Mouse (Mus musculus): Measurements from ENCODE around the gene Klhl29.

GRCm38 (mm10) chr12:5331810-5332484 lies 43.5 kb downstream of the Klhl29 start:
- TF ChIP-seq POLR2A (IDR thresholded peaks at IDR 0.05; ENCODE audit: insufficient read length, low read depth) (no peak), MYOG (IDR thresholded peaks at IDR 0.05; ENCODE audit: control insufficient read depth in 1 of 3, insufficient read depth in 1 of 3, insufficient read length in 2 of 3, low read depth in 2 of 3) (no peak), CEBPB (IDR thresholded peaks at IDR 0.05; ENCODE audit: insufficient read depth, poor library complexity, severe bottlenecking) (no peak), POLR2AphosphoS2 (IDR thresholded peaks at IDR 0.05; ENCODE audit: insufficient read length, low read depth) (no peak), USF1 (IDR thresholded peaks at IDR 0.05; ENCODE audit: low read depth) (no peak), E2F4 (IDR thresholded peaks at IDR 0.05; ENCODE audit: insufficient read depth) (no peak), MAX (IDR thresholded peaks at IDR 0.05; ENCODE audit: low read depth) (no peak), SRF (IDR thresholded peaks at IDR 0.05; ENCODE audit: control insufficient read depth, insufficient read length, low read depth) (no peak), TCF12 (IDR thresholded peaks at IDR 0.05; ENCODE audit: insufficient read depth, poor library complexity, severe bottlenecking) (no peak), TCF3 (IDR thresholded peaks at IDR 0.05; ENCODE audit: insufficient read length, low read depth) (no peak), REST (IDR thresholded peaks at IDR 0.05; ENCODE audit: insufficient read depth, insufficient read length) (no peak)

All from myocyte (in vitro differentiated cells).